Mouse (Mus musculus): ENCODE results near the gene Klk1b1. TPM values are rescaled to one million over a fixed set of nuclear protein-coding genes. Genes with fewer than 3 reads are reported as not detected.
"Not testable (repeated sequence)": the region's sequence is repeated elsewhere in the genome, so short reads cannot be mapped to it uniquely, and the experiment has no call there.

Gene Klk1b1
- polyA plus RNA-seq, 1 experiment from 2014 or later: not detected

- DNase-seq (ENCODE audit: low spot score); H3K27ac ChIP-seq; H3K36me3 ChIP-seq; H3K27me3 ChIP-seq (ENCODE audit: insufficient read depth, poor library complexity, severe bottlenecking); H3K4me3 ChIP-seq; H3K9me3 ChIP-seq; H3K4me1 ChIP-seq (replicated peaks): not testable (repeated sequence)
- 69% methylated on average over 3 of the region's 3 CpGs for WGBS
Observed at GRCm38 (mm10) chr7:43942293-43942692, 24.3 kb upstream of the Klk1b1 start.

- Histone ChIP-seq H3K27me3 (ENCODE audit: insufficient read depth, poor library complexity, severe bottlenecking) (no peaks in the 10 kb centered on the region), H3K4me1 (replicated peaks) (no peaks in the 10 kb centered on the region), H3K27ac (no peak overlapping the region), H3K36me3 (no peaks in the 10 kb centered on the region), H3K9me3 (no peaks in the 10 kb centered on the region), H3K4me3 (no peak overlapping the region)
- DNase-seq (ENCODE audit: low spot score): no peak
- WGBS: 80% methylated on average over 3 of the region's 3 CpGs
Observed at GRCm38 (mm10) chr7:43944727-43945264, 21.8 kb upstream of the Klk1b1 start.

- H3K4me1 ChIP-seq (replicated peaks): no peaks in the 10 kb centered on the region
- H3K36me3 ChIP-seq: no peaks in the 10 kb centered on the region
- H3K27ac ChIP-seq: no peak within 1 kb of the TSS
- H3K4me3 ChIP-seq: no peak within 1 kb of the TSS
- WGBS: 86% methylated on average over 2 of the region's 2 CpGs
- no peaks in the 10 kb centered on the region for H3K27me3 ChIP-seq (ENCODE audit: insufficient read depth, poor library complexity, severe bottlenecking)
- DNase-seq (ENCODE audit: low spot score): no peak
- H3K9me3 ChIP-seq: no peaks in the 10 kb centered on the region
Observed at GRCm38 (mm10) chr7:43950364-43950763, 16.2 kb upstream of the Klk1b1 start, which contains the start of gene Klk1b8. Gene Klk1b8, plus strand, starts transcription at chr7:43950664.

GRCm38 (mm10) chr7:43952703-43953102 lies 13.8 kb upstream of the Klk1b1 start:
- Histone ChIP-seq H3K36me3 (no peaks in the 10 kb centered on the region), H3K27ac (no peak overlapping the region), H3K9me3 (no peaks in the 10 kb centered on the region), H3K4me3 (no peak overlapping the region), H3K4me1 (replicated peaks) (no peaks in the 10 kb centered on the region), H3K27me3 (ENCODE audit: insufficient read depth, poor library complexity, severe bottlenecking) (no peaks in the 10 kb centered on the region)
- no peak for DNase-seq (ENCODE audit: low spot score)
- 68% methylated on average over 4 of the region's 4 CpGs for WGBS

GRCm38 (mm10) chr7:43967058-43967457 lies 507 bp downstream of the Klk1b1 start:
- H3K4me3 ChIP-seq: no peak overlapping the region

GRCm38 (mm10) chr7:43967612-43968011 lies 1.1 kb downstream of the Klk1b1 start:
- Histone ChIP-seq H3K4me1 (replicated peaks) (no peaks in the 10 kb centered on the region), H3K27me3 (ENCODE audit: insufficient read depth, poor library complexity, severe bottlenecking) (no peaks in the 10 kb centered on the region), H3K4me3 (no peak overlapping the region), H3K36me3 (no peaks in the 10 kb centered on the region), H3K9me3 (no peaks in the 10 kb centered on the region), H3K27ac (no peak overlapping the region)
- DNase-seq (ENCODE audit: low spot score): no peak
- WGBS: 85% methylated on average over 2 of the region's 2 CpGs

More at GRCm38 (mm10) chr7:43967058-43967457, 507 bp downstream of the Klk1b1 start:
- DNase-seq (ENCODE audit: low spot score): no peak
- 89% methylated on average over 3 of the region's 3 CpGs for WGBS
- Histone ChIP-seq H3K4me1 (replicated peaks) (no peaks in the 10 kb centered on the region), H3K36me3 (no peaks in the 10 kb centered on the region), H3K27me3 (ENCODE audit: insufficient read depth, poor library complexity, severe bottlenecking) (no peaks in the 10 kb centered on the region), H3K27ac (no peak overlapping the region), H3K9me3 (no peaks in the 10 kb centered on the region)

GRCm38 (mm10) chr7:43975761-43976160 lies 9.2 kb downstream of the Klk1b1 start, which contains the start of gene Klk1b9:
Gene Klk1b9, plus strand, starts transcription at chr7:43976061.
- WGBS: 73% methylated on average over 1 of the region's 1 CpGs
- H3K4me3 ChIP-seq; H3K36me3 ChIP-seq; H3K27ac ChIP-seq; H3K9me3 ChIP-seq; H3K4me1 ChIP-seq (replicated peaks); DNase-seq (ENCODE audit: low spot score); H3K27me3 ChIP-seq (ENCODE audit: insufficient read depth, poor library complexity, severe bottlenecking): not testable (repeated sequence)

- H3K4me1 ChIP-seq (replicated peaks): no peaks in the 10 kb centered on the region
- no peaks in the 10 kb centered on the region for H3K9me3 ChIP-seq
- H3K36me3 ChIP-seq: no peaks in the 10 kb centered on the region
- no peak overlapping the region for H3K4me3 ChIP-seq
- H3K27me3 ChIP-seq (ENCODE audit: insufficient read depth, poor library complexity, severe bottlenecking): no peaks in the 10 kb centered on the region
- DNase-seq (ENCODE audit: low spot score): no peak
- H3K27ac ChIP-seq: no peak overlapping the region
Observed at GRCm38 (mm10) chr7:43985657-43986056, 19.1 kb downstream of the Klk1b1 start.

- H3K27me3 ChIP-seq (ENCODE audit: insufficient read depth, poor library complexity, severe bottlenecking); H3K27ac ChIP-seq; H3K9me3 ChIP-seq; H3K4me1 ChIP-seq (replicated peaks); DNase-seq (ENCODE audit: low spot score); H3K4me3 ChIP-seq; H3K36me3 ChIP-seq: not testable (repeated sequence)
- WGBS: 86% methylated on average over 1 of the region's 1 CpGs
Observed at GRCm38 (mm10) chr7:43994821-43995220, 28.3 kb downstream of the Klk1b1 start.

GRCm38 (mm10) chr7:43995577-43995976 lies 29.0 kb downstream of the Klk1b1 start, which contains the start of gene Klk1b11:
Gene Klk1b11, plus strand, starts transcription at chr7:43995877.
- 89% methylated on average over 4 of the region's 4 CpGs for WGBS
- not testable (repeated sequence) for H3K27ac ChIP-seq; H3K36me3 ChIP-seq; H3K9me3 ChIP-seq; DNase-seq (ENCODE audit: low spot score); H3K4me3 ChIP-seq; H3K27me3 ChIP-seq (ENCODE audit: insufficient read depth, poor library complexity, severe bottlenecking); H3K4me1 ChIP-seq (replicated peaks)

GRCm38 (mm10) chr7:44004847-44005246 lies 38.3 kb downstream of the Klk1b1 start:
- Histone ChIP-seq H3K4me1 (replicated peaks) (no peaks in the 10 kb centered on the region), H3K27ac (no peak overlapping the region), H3K27me3 (ENCODE audit: insufficient read depth, poor library complexity, severe bottlenecking) (no peaks in the 10 kb centered on the region), H3K9me3 (no peaks in the 10 kb centered on the region), H3K36me3 (no peaks in the 10 kb centered on the region), H3K4me3 (no peak overlapping the region)
- no peak for DNase-seq (ENCODE audit: low spot score)

GRCm38 (mm10) chr7:44011868-44012267 lies 45.3 kb downstream of the Klk1b1 start, which contains the start of gene Klk1b26:
Gene Klk1b26, plus strand, starts transcription at chr7:44012168.
- not testable (repeated sequence) for H3K27ac ChIP-seq; H3K36me3 ChIP-seq; DNase-seq (ENCODE audit: low spot score); H3K4me3 ChIP-seq; H3K4me1 ChIP-seq (replicated peaks); H3K27me3 ChIP-seq (ENCODE audit: insufficient read depth, poor library complexity, severe bottlenecking); H3K9me3 ChIP-seq

GRCm38 (mm10) chr7:44014666-44015065 lies 48.1 kb downstream of the Klk1b1 start:
- not testable (repeated sequence) for H3K36me3 ChIP-seq; DNase-seq (ENCODE audit: low spot score); H3K9me3 ChIP-seq; H3K4me3 ChIP-seq; H3K27ac ChIP-seq; H3K4me1 ChIP-seq (replicated peaks); H3K27me3 ChIP-seq (ENCODE audit: insufficient read depth, poor library complexity, severe bottlenecking)
- 84% methylated on average over 6 of the region's 6 CpGs for WGBS

GRCm38 (mm10) chr7:44015071-44015470 lies 48.5 kb downstream of the Klk1b1 start:
- no peak for DNase-seq (ENCODE audit: low spot score)
- Histone ChIP-seq H3K27me3 (ENCODE audit: insufficient read depth, poor library complexity, severe bottlenecking) (no peaks in the 10 kb centered on the region), H3K36me3 (no peaks in the 10 kb centered on the region), H3K9me3 (no peaks in the 10 kb centered on the region), H3K4me3 (no peak overlapping the region), H3K27ac (no peak overlapping the region), H3K4me1 (replicated peaks) (no peaks in the 10 kb centered on the region)
- 86% methylated on average over 5 of the region's 5 CpGs for WGBS

All from hindbrain, embryonic 10.5 days (tissue).